Comparison of ENCODE assay signal across 13 mouse cellular contexts in genomic region chr8:88290326-88291304, GRCm38 (mm10). TPM values are rescaled to one million over a fixed set of nuclear protein-coding genes. Genes with fewer than 3 reads are reported as not detected.
A peak's percentile ranks its signal among the peaks of the same experiment; 100 is the strongest.
DNase-seq lines count a peak whose midpoint lies in the region; ATAC-seq lines count a peak whose summit lies in the region.
"Had no signal": no experiment of that assay in that cellular context is flagged by ENCODE, and none has a peak within 500 bp of the region (broad histone marks: within the 10 kb centered on the region; RNA-seq: fewer than 3 reads in every experiment).

No protein-coding gene starts in this region.

- H3K27me3 ChIP-seq in hindbrain, embryonic 10.5 days (ENCODE audit: insufficient read depth, poor library complexity, severe bottlenecking): no peaks in the 10 kb centered on the region
- H3K27me3 ChIP-seq in hindbrain, embryonic 16.5 days (replicated peaks; ENCODE audit: control insufficient read depth, insufficient read depth, low read length): no peaks in the 10 kb centered on the region
- H3K27me3 ChIP-seq in megakaryocyte, embryonic 14.5 days (replicated peaks): no peaks in the 10 kb centered on the region
- H3K27me3 ChIP-seq in limb, embryonic 10.5 days (ENCODE audit: low read depth, poor library complexity, severe bottlenecking): no peaks in the 10 kb centered on the region
- H3K27me3 ChIP-seq: stomach, embryonic 15.5 days had no signal

- no peak overlapping the region for H3K9ac ChIP-seq in hindbrain, embryonic 16.5 days (ENCODE audit: low read depth, low read length)
- H3K9ac ChIP-seq: stomach, embryonic 15.5 days had no signal

- H3K36me3 ChIP-seq in hindbrain, embryonic 10.5 days: no peaks in the 10 kb centered on the region
- no peaks in the 10 kb centered on the region for H3K36me3 ChIP-seq in hindbrain, embryonic 16.5 days (ENCODE audit: control insufficient read depth, insufficient read depth, low read length)
- H3K36me3 ChIP-seq in megakaryocyte, embryonic 14.5 days (replicated peaks; ENCODE audit: low read length): peaks cover 4% of the 10 kb centered on the region
- no peaks in the 10 kb centered on the region for H3K36me3 ChIP-seq in limb, embryonic 10.5 days
- H3K36me3 ChIP-seq: stomach, embryonic 15.5 days had no signal

- ATAC-seq in hindbrain, embryonic 16.5 days: no peak

- H3K27ac ChIP-seq in hindbrain, embryonic 10.5 days: peak overlapping the region; percentile 23; the same call in 1 of the 2 replicates
- no peak overlapping the region for H3K27ac ChIP-seq in hindbrain, embryonic 16.5 days (ENCODE audit: low read depth, low read length)
- 0 out of 2 replicates have a peak overlapping the region, but pooled peaks have one; percentile 8 for H3K27ac ChIP-seq in brown adipose tissue, adult 24 weeks (replicated peaks; ENCODE audit: low read depth, low read length)
- H3K27ac ChIP-seq in limb, embryonic 10.5 days: no peak overlapping the region
- H3K27ac ChIP-seq: stomach, embryonic 15.5 days had no signal

- DNase-seq in hindbrain, embryonic 10.5 days (ENCODE audit: low spot score): no peak
- DNase-seq in thymus, postnatal 4 days: peak; percentile 66
- DNase-seq in limb, embryonic 10.5 days (ENCODE audit: low spot score): no peak
- no peak for DNase-seq in left cerebral cortex, postnatal 10 days (ENCODE audit: extremely low spot score in 1 of 2, low spot score in 2 of 2)
- DNase-seq in adipocyte (ENCODE audit: low spot score): no peak
- DNase-seq: embryo, embryonic 11 days; kidney, adult 9 months; layer of hippocampus, adult 9-11 months; lung, postnatal 36 days had no signal

- H3K4me2 ChIP-seq in hindbrain, embryonic 16.5 days (ENCODE audit: low read length): no peak overlapping the region
- H3K4me2 ChIP-seq: stomach, embryonic 15.5 days had no signal

- H3K9me3 ChIP-seq in hindbrain, embryonic 10.5 days: no peaks in the 10 kb centered on the region
- no peaks in the 10 kb centered on the region for H3K9me3 ChIP-seq in hindbrain, embryonic 16.5 days (ENCODE audit: control insufficient read depth, low read length)
- H3K9me3 ChIP-seq in megakaryocyte, embryonic 14.5 days: no peaks in the 10 kb centered on the region
- no peaks in the 10 kb centered on the region for H3K9me3 ChIP-seq in limb, embryonic 10.5 days (replicated peaks)
- H3K9me3 ChIP-seq: stomach, embryonic 15.5 days had no signal

- 80% methylated on average over 13 of the region's 13 CpGs for WGBS in hindbrain, embryonic 10.5 days
- 84% methylated on average over 13 of the region's 13 CpGs for WGBS in hindbrain, embryonic 16.5 days
- WGBS in limb, embryonic 10.5 days: 86% methylated on average over 13 of the region's 13 CpGs

- no peak overlapping the region for H3K4me3 ChIP-seq in hindbrain, embryonic 10.5 days
- H3K4me3 ChIP-seq in hindbrain, embryonic 16.5 days (ENCODE audit: low read length): no peak overlapping the region
- H3K4me3 ChIP-seq in brown adipose tissue, adult 24 weeks (ENCODE audit: insufficient read depth, low read depth, low read length): no peak overlapping the region
- H3K4me3 ChIP-seq in megakaryocyte, embryonic 14.5 days (replicated peaks): peak overlapping the region; percentile 77
- no peak overlapping the region for H3K4me3 ChIP-seq in limb, embryonic 10.5 days
- H3K4me3 ChIP-seq: stomach, embryonic 15.5 days had no signal

- H3K4me1 ChIP-seq in hindbrain, embryonic 10.5 days (replicated peaks): peaks cover 33% of the 10 kb centered on the region
- no peaks in the 10 kb centered on the region for H3K4me1 ChIP-seq in hindbrain, embryonic 16.5 days (ENCODE audit: control insufficient read depth, insufficient read depth, low read depth, low read length)
- 0 out of 2 replicates have a peak, but pooled peaks cover 3% of the 10 kb centered on the region for H3K4me1 ChIP-seq in brown adipose tissue, adult 24 weeks (ENCODE audit: control insufficient read depth, insufficient read depth, insufficient read length, low read length)
- peaks cover 92% of the 10 kb centered on the region for H3K4me1 ChIP-seq in megakaryocyte, embryonic 14.5 days
- peaks cover 27% of the 10 kb centered on the region for H3K4me1 ChIP-seq in limb, embryonic 10.5 days

- intact Hi-C loops in left cerebral cortex, postnatal 10 days (cut with DNase I): no loop called here

RNA-seq across cellular contexts. Expression of gene Adcy7, which starts 18.4 kb away (rescaled TPM):
- polyA plus RNA-seq in hindbrain, embryonic 10.5 days (2016; fragmentation: Nextera tagmentation; extraction: Ambion mirVana): 2.9 and 4.1 TPM in 2 replicates
- polyA plus RNA-seq in hindbrain, embryonic 16.5 days (2015; fragmentation: Nextera tagmentation; extraction: Ambion mirVana): 7.0 and 8.3 TPM in 2 replicates
- polyA plus RNA-seq in brown adipose tissue, adult 24 weeks (2012; ENCODE audit: insufficient read depth, insufficient read length, missing spikeins): 1.6 and 1.7 TPM in 2 replicates
- 6.7 and 7.8 TPM in 2 replicates for polyA plus RNA-seq in megakaryocyte, embryonic 14.5 days (2012; ENCODE audit: insufficient read depth, low replicate concordance)
- polyA plus RNA-seq in limb, embryonic 10.5 days (2016; fragmentation: Nextera tagmentation; extraction: Ambion mirVana): 2.2 and 3.1 TPM in 2 replicates
- 10 to 100 TPM in 1 of 2 experiments, 1 to 10 TPM in 1; 9.4 to 10.3 TPM for total RNA-seq in left cerebral cortex, postnatal 10 days (2021)

Comparison
In these comparisons a context has a peak if more than half of its experiments do, and no peak if none do; other contexts are left out.
1. H3K27ac ChIP-seq: peak in hindbrain, embryonic 10.5 days (single experiment) and brown adipose tissue, adult 24 weeks (single experiment); none in hindbrain, embryonic 16.5 days (single experiment) and limb, embryonic 10.5 days (single experiment).